Mouse (Mus musculus): ENCODE measurements around the gene Cln3. TPM values are rescaled to one million over a fixed set of nuclear protein-coding genes. Genes with fewer than 3 reads are reported as not detected.

Cln3 gene
- 10 to 100 TPM; 12.8 to 12.9 TPM for total RNA-seq (2021)
- 30.0 and 33.2 TPM in 2 replicates for polyA plus RNA-seq (2012; rRNA removed)
- long read RNA-seq, partial matches to known transcripts: 1 of 6 reads
- long read RNA-seq, other reads (novel, unspliced or antisense): 3 of 6 reads

DNA sequence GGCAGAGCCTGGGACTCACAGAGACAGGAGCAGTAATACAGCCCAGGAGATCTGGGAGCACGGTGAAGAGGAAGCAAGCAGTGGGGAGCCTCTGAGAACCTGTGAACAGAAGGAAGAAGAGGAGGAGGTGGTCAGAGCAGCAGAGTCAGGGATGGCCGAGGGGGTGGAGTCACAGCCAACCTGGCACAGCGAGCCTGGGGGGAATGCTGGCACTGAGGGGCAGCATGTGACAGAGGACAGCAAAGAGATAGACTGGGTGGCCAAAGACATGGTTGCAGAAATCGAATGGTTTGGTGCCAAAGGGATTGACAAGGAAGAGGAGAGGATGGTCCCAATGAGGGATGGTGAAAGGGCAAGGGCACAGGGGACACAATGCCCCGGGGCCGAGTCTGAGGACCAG, at the start of gene Cln3:
TSS of gene Cln3 (minus strand) at position 101 of the 400 bp plus-strand sequence.
- Histone ChIP-seq H3K9ac (ENCODE audit: low read depth, low read length) (no peak within 1 kb of the TSS), H3K4me3 (no peak within 1 kb of the TSS), H3K4me1 (ENCODE audit: control insufficient read depth, insufficient read depth, low read length) (no peaks in the 10 kb centered on the region), H3K36me3 (ENCODE audit: control insufficient read depth, insufficient read depth, low read length) (no peaks in the 10 kb centered on the region), H3K27ac (no peak within 1 kb of the TSS), H3K27me3 (ENCODE audit: control insufficient read depth, insufficient read depth, low read length) (no peaks in the 10 kb centered on the region), H3K79me2 (replicated peaks; ENCODE audit: control insufficient read depth, insufficient read depth, low read length) (no peaks in the 10 kb centered on the region)
- WGBS: 73% methylated on average over 6 of the region's 6 CpGs
- intact Hi-C loops (cut with DNase I): loop anchor here (10.0 kb wide), 1 partner anchor 619 kb away; the partner anchor contains the start of genes Mylpf and Tbc1d10b
- DNase-seq: no peak
- TF ChIP-seq POLR2A (IDR thresholded peaks at IDR 0.05; ENCODE audit: insufficient read depth, low read depth, low read length) (no peak), CTCF (IDR thresholded peaks at IDR 0.05) (no peak), EP300 (IDR thresholded peaks at IDR 0.05; ENCODE audit: insufficient read depth, low read depth, low read length) (no peak)

DNA sequence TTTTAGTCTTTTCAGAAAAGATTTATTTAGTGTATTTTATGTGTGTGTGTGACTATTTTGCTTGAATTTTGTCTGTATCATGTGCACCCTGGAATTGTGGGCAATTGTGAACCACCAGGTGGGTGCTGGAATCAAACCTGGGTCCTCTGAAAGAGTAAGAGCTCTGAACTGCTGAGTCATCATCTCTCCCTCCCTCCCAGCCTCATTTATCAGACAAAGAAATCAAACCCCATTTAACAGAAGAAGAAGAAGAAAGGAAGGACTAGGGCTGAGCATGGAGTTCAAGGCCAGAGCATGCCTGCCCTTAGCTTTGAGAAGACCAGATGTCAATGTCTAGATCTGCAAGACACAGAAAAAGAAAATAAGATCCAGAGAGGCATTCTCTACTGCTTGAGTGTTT, 49.8 kb upstream of the Cln3 start:
- no peak overlapping the region for H3K4me3 ChIP-seq
- no peak overlapping the region for H3K27ac ChIP-seq
- H3K79me2 ChIP-seq (replicated peaks; ENCODE audit: control insufficient read depth, insufficient read depth, low read length): no peaks in the 10 kb centered on the region
- no peaks in the 10 kb centered on the region for H3K27me3 ChIP-seq (ENCODE audit: control insufficient read depth, insufficient read depth, low read length)
- no peak for DNase-seq
- no peak overlapping the region for H3K9ac ChIP-seq (ENCODE audit: low read depth, low read length)
- intact Hi-C loops (cut with DNase I): loop anchor here (5.0 kb wide), 2 partner anchors 153 to 233 kb away; no protein-coding TSS in a partner anchor
- H3K36me3 ChIP-seq (ENCODE audit: control insufficient read depth, insufficient read depth, low read length): no peaks in the 10 kb centered on the region
- H3K4me1 ChIP-seq (ENCODE audit: control insufficient read depth, insufficient read depth, low read length): no peaks in the 10 kb centered on the region
- TF ChIP-seq CTCF (IDR thresholded peaks at IDR 0.05): no peak
- no peak for TF ChIP-seq POLR2A (IDR thresholded peaks at IDR 0.05; ENCODE audit: insufficient read depth, low read depth, low read length)
- TF ChIP-seq EP300 (IDR thresholded peaks at IDR 0.05; ENCODE audit: insufficient read depth, low read depth, low read length): no peak

DNA sequence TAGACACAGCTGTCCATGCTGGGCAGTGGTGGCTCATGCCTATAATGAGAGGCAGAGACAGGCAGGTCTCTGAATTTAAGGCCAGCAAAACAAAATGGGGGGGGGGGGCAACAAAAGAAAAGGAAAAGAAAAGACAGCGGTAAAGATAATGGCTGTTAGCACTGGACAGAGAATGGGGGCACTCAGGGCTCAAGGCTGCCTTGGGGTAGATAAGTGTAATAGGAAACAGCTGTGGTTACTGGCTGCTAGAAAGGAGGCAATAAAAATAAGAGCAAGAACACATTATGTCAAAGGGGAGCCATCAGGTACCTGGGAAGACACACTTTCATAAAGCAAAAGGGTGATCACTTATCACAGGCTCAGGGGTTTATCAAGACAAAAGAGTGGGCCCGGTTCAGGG, 46.9 kb upstream of the Cln3 start:
- intact Hi-C loops (cut with DNase I): no loop called here
- Histone ChIP-seq H3K4me1 (ENCODE audit: control insufficient read depth, insufficient read depth, low read length) (peaks cover 2% of the 10 kb centered on the region), H3K27me3 (ENCODE audit: control insufficient read depth, insufficient read depth, low read length) (no peaks in the 10 kb centered on the region), H3K4me3 (no peak overlapping the region), H3K27ac (no peak overlapping the region), H3K79me2 (replicated peaks; ENCODE audit: control insufficient read depth, insufficient read depth, low read length) (no peaks in the 10 kb centered on the region), H3K9ac (ENCODE audit: low read depth, low read length) (no peak overlapping the region), H3K36me3 (ENCODE audit: control insufficient read depth, insufficient read depth, low read length) (no peaks in the 10 kb centered on the region)
- 46% methylated on average over 2 of the region's 2 CpGs for WGBS
- TF ChIP-seq CTCF (IDR thresholded peaks at IDR 0.05) (no peak), POLR2A (IDR thresholded peaks at IDR 0.05; ENCODE audit: insufficient read depth, low read depth, low read length) (no peak), EP300 (IDR thresholded peaks at IDR 0.05; ENCODE audit: insufficient read depth, low read depth, low read length) (no peak)
- DNase-seq: no peak

DNA sequence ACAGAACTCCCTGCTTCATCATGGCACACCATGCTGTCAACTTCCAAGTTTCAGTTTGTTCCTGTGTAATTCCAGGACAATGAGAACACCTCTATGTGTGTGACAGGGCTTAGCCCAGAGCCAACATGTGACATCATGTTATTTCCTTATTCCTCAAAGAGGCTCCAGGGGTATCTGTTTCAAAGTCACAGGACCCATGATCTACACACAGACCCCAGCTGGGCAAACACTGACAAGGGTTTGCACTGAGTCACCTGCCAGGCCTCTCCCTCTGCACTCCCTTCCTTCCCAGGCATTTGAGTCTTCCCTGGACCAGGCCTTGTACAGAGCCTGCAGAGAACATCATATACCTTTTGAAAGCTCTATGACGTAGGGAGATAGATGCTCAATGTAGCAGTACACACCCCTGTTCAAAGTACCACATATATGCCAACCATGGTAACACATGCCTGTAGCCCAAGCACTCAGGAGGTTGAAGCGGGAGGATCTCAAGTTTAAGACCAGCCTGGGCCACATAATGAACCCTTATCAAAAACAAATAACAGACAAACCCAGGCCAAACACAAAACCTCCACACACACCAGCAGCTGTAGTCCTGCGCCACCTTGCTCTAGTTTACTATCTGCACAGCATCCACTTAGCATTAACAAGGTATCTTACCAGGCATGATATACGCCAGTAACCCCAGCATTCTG, 45.4 kb upstream of the Cln3 start, which contains the start of gene Nupr1:
TSS of gene Nupr1 (minus strand) at position 38 of the 695 bp plus-strand sequence.
- DNase-seq: no peak
- H3K27me3 ChIP-seq (ENCODE audit: control insufficient read depth, insufficient read depth, low read length): no peaks in the 10 kb centered on the region
- TF ChIP-seq CTCF (IDR thresholded peaks at IDR 0.05) (no peak), POLR2A (IDR thresholded peaks at IDR 0.05; ENCODE audit: insufficient read depth, low read depth, low read length) (no peak), EP300 (IDR thresholded peaks at IDR 0.05; ENCODE audit: insufficient read depth, low read depth, low read length) (no peak)
- no peak within 1 kb of the TSS for H3K4me3 ChIP-seq
- no peaks in the 10 kb centered on the region for H3K79me2 ChIP-seq (replicated peaks; ENCODE audit: control insufficient read depth, insufficient read depth, low read length)
- 95% methylated on average over 4 of the region's 4 CpGs for WGBS
- H3K9ac ChIP-seq (ENCODE audit: low read depth, low read length): no peak within 1 kb of the TSS
- H3K36me3 ChIP-seq (ENCODE audit: control insufficient read depth, insufficient read depth, low read length): no peaks in the 10 kb centered on the region
- intact Hi-C loops (cut with DNase I): no loop called here
- H3K27ac ChIP-seq: no peak within 1 kb of the TSS
- peaks cover 3% of the 10 kb centered on the region for H3K4me1 ChIP-seq (ENCODE audit: control insufficient read depth, insufficient read depth, low read length)

DNA sequence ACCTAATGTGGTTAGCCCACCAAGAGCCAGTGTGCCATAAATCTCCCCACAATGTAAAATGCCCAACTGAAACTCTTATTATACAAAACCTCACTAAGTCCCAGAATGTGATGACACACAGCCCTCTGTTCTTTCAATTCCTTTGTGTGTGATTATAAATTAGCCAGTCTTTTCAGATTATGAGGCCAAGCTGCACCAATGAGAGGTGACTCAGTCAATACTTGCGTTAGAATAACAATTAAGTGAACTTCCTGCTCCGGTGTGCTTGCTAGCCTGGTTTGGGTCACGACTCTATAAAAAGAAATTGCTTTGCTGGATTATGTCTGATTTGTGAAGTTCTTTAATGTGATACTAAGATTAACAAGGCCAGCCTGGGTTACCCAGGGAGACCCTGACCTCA, 44.3 kb upstream of the Cln3 start:
- Histone ChIP-seq H3K79me2 (replicated peaks; ENCODE audit: control insufficient read depth, insufficient read depth, low read length) (no peaks in the 10 kb centered on the region), H3K36me3 (ENCODE audit: control insufficient read depth, insufficient read depth, low read length) (no peaks in the 10 kb centered on the region), H3K9ac (ENCODE audit: low read depth, low read length) (no peak overlapping the region), H3K27me3 (ENCODE audit: control insufficient read depth, insufficient read depth, low read length) (no peaks in the 10 kb centered on the region), H3K4me3 (no peak overlapping the region), H3K27ac (no peak overlapping the region), H3K4me1 (ENCODE audit: control insufficient read depth, insufficient read depth, low read length) (peaks cover 7% of the 10 kb centered on the region)
- no peak for DNase-seq
- intact Hi-C loops (cut with DNase I): no loop called here
- TF ChIP-seq CTCF (IDR thresholded peaks at IDR 0.05) (no peak), EP300 (IDR thresholded peaks at IDR 0.05; ENCODE audit: insufficient read depth, low read depth, low read length) (no peak), POLR2A (IDR thresholded peaks at IDR 0.05; ENCODE audit: insufficient read depth, low read depth, low read length) (no peak)
- WGBS: 40% methylated on average over 3 of the region's 3 CpGs

DNA sequence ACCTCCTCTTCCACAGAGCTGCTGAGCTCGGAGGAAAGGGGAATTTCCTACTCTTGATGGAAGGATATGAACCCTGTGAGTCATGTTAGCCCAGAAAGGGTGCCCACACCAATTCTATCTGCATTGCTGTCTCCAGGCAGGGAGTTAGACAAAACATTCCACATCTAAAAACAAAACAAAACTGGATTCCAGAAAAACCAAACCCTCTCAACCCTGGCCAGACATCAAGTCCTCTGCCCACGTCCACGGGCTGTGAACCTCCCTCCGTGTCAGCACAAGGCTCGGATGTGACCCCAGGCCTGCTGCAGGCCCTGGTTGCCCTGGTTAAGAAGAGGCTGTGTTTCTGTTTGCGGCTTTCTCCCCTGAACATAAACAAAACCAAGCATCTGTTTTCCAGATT, 42.5 kb upstream of the Cln3 start:
- Histone ChIP-seq H3K9ac (ENCODE audit: low read depth, low read length) (no peak overlapping the region), H3K4me3 (no peak overlapping the region), H3K27me3 (ENCODE audit: control insufficient read depth, insufficient read depth, low read length) (no peaks in the 10 kb centered on the region), H3K4me1 (ENCODE audit: control insufficient read depth, insufficient read depth, low read length) (peaks cover 7% of the 10 kb centered on the region), H3K79me2 (replicated peaks; ENCODE audit: control insufficient read depth, insufficient read depth, low read length) (no peaks in the 10 kb centered on the region), H3K36me3 (ENCODE audit: control insufficient read depth, insufficient read depth, low read length) (no peaks in the 10 kb centered on the region), H3K27ac (no peak overlapping the region; the same call in 1 of the 2 replicates)
- WGBS: 52% methylated on average over 6 of the region's 6 CpGs
- TF ChIP-seq CTCF (IDR thresholded peaks at IDR 0.05): no peak
- TF ChIP-seq EP300 (IDR thresholded peaks at IDR 0.05; ENCODE audit: insufficient read depth, low read depth, low read length): no peak
- no peak for TF ChIP-seq POLR2A (IDR thresholded peaks at IDR 0.05; ENCODE audit: insufficient read depth, low read depth, low read length)
- DNase-seq: no peak
- intact Hi-C loops (cut with DNase I): no loop called here

Data from heart, adult 2 months (tissue).